Mouse (Mus musculus): ENCODE measurements at regions not wholly inside any gene's neighbourhood (a gene's known extent, or its start where the extent isn't known, plus 50 kb on each side); places are given as distances from the start of the nearest gene placed in this dataset.
A peak's percentile ranks its signal among the peaks of the same experiment; 100 is the strongest.

DNA sequence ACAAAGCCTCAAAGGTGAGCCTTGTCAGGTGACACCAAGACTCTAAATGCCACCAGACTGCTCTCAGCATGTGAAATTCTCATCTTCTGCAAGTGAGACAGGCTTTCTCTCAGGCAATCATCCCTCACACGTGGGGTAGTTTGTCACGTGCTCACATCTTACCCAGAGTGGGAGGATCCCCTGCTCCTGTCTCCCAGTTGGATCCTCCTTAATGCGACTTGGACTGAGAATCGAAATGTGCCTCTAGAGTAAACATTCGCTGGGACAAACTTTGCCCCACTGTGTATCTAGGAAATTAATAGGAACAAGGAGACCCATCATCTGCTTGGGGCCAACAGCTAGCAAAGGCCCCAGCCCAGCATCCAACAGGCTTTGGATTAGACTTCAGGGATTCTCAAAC is 94.5 kb upstream of the Zfp703 start:
- H3K4me3 ChIP-seq: no peak overlapping the region
- H3K27ac ChIP-seq: no peak overlapping the region
- H3K36me3 ChIP-seq: no peaks in the 10 kb centered on the region
- H3K4me1 ChIP-seq (replicated peaks): peaks cover 21% of the 10 kb centered on the region; the same call in 1 of the 2 replicates
- no peaks in the 10 kb centered on the region for H3K9me3 ChIP-seq
- 0 out of 2 replicates have a peak, but pooled peaks cover 4% of the 10 kb centered on the region for H3K27me3 ChIP-seq (ENCODE audit: insufficient read depth, poor library complexity, severe bottlenecking)
- WGBS: 82% methylated on average over 5 of the region's 5 CpGs
- DNase-seq (ENCODE audit: low spot score): no peak

DNA sequence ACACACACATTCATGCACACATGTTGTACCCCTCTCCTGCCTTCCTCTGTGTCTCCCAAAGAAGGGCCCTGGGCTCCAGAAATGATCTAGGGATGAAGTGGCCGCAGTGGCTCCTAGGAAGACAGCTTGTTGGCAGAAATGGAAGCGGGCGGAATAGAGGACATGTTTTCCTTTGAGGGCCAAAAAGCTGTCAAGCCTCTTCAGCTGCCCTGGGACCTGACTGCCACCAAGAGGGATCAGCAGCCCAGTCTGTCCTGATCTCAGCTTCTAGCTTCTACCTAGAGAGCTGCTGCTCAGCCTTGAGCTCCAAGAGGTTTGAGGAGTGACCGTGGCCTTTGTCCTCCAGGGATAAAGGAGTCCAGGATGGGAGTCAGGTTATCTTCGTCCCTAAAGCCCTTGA is 93.8 kb upstream of the Zfp703 start:
- Histone ChIP-seq H3K9me3 (no peaks in the 10 kb centered on the region), H3K36me3 (no peaks in the 10 kb centered on the region), H3K4me1 (replicated peaks) (peaks cover 24% of the 10 kb centered on the region; the same call in 1 of the 2 replicates), H3K27me3 (ENCODE audit: insufficient read depth, poor library complexity, severe bottlenecking) (0 out of 2 replicates have a peak, but pooled peaks cover 4% of the 10 kb centered on the region), H3K27ac (peak overlapping the region; percentile 35; the same call in 1 of the 2 replicates), H3K4me3 (no peak overlapping the region)
- DNase-seq (ENCODE audit: low spot score): no peak
- 87% methylated on average over 5 of the region's 5 CpGs for WGBS

DNA sequence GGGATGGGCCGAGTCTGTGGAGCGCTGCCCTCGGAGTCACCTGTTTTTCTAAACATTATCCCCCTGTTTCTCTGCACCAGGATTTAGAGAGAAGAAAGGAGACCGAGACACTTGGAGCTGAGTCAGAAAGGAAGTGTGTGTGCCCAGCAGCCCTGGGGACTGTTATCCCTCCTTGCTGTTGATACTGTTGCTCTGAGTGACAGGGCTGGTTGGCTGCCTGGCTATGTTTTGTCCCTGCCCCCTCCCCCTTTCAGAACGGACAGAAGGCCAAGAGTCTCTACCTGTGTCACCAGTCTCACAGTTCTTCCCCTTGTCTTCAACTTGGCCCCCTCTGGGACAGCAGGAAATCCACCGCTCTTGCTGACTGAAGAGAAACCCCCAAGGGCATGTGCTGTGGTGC is 93.4 kb upstream of the Zfp703 start:
- H3K4me3 ChIP-seq: no peak overlapping the region
- H3K27ac ChIP-seq: peak overlapping the region; percentile 35
- WGBS: 72% methylated on average over 6 of the region's 6 CpGs
- DNase-seq (ENCODE audit: low spot score): no peak
- H3K4me1 ChIP-seq (replicated peaks): peaks cover 26% of the 10 kb centered on the region; the same call in 1 of the 2 replicates
- no peaks in the 10 kb centered on the region for H3K36me3 ChIP-seq
- H3K9me3 ChIP-seq: no peaks in the 10 kb centered on the region
- 0 out of 2 replicates have a peak, but pooled peaks cover 4% of the 10 kb centered on the region for H3K27me3 ChIP-seq (ENCODE audit: insufficient read depth, poor library complexity, severe bottlenecking)

DNA sequence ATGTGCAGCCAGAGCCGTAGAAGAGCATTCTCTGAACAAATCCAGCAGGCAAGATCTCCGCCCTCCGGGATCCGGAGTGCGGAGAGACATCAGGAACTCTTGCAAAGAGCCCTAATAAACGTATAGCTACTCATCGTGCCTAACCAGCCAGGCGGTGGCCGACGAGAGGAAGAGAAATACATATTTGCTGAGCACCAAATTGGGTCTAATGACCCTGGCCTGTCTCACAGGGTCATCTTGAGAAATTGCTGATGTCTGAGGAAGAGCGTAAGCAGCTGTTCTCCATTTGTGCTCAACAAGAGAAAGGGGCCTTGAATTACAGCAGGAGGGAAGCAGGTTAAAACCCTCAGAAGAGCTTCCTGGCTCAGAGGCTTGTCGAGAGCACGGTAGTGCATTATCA is 92.8 kb upstream of the Zfp703 start:
- no peak for DNase-seq (ENCODE audit: low spot score)

DNA sequence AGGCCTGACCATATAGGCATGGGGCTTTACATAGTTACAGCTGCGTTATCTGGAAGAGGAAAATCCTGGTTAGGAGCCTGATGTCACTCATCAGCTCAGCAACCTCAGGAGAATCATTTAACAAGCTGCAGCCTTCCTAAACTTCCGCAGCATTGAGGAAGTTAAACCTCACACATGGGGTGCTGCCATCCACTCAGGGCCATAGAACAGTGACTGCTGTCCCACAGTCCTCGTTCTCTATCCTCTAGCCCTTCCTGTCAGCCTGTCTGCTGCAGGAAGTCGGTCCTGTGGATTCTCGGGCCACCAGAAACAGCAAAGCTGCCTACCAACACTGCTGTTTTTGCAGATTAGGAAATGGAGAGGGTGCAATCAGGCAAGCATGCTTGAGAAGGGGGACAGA is 91.8 kb upstream of the Zfp703 start:
- no peak for DNase-seq (ENCODE audit: low spot score)
- Histone ChIP-seq H3K4me3 (no peak overlapping the region), H3K4me1 (replicated peaks) (peaks cover 28% of the 10 kb centered on the region), H3K27me3 (ENCODE audit: insufficient read depth, poor library complexity, severe bottlenecking) (0 out of 2 replicates have a peak, but pooled peaks cover 4% of the 10 kb centered on the region), H3K9me3 (no peaks in the 10 kb centered on the region), H3K36me3 (no peaks in the 10 kb centered on the region), H3K27ac (no peak overlapping the region)
- 84% methylated on average over 5 of the region's 5 CpGs for WGBS

More for the DNA sequence above, 92.8 kb upstream of the Zfp703 start:
- WGBS: 81% methylated on average over 13 of the region's 13 CpGs
- 0 out of 2 replicates have a peak, but pooled peaks cover 4% of the 10 kb centered on the region for H3K27me3 ChIP-seq (ENCODE audit: insufficient read depth, poor library complexity, severe bottlenecking)
- peaks cover 28% of the 10 kb centered on the region for H3K4me1 ChIP-seq (replicated peaks)
- H3K4me3 ChIP-seq: no peak overlapping the region
- H3K27ac ChIP-seq: 0 out of 2 replicates have a peak overlapping the region, but pooled peaks have one; percentile 35
- no peaks in the 10 kb centered on the region for H3K36me3 ChIP-seq
- H3K9me3 ChIP-seq: no peaks in the 10 kb centered on the region

DNA sequence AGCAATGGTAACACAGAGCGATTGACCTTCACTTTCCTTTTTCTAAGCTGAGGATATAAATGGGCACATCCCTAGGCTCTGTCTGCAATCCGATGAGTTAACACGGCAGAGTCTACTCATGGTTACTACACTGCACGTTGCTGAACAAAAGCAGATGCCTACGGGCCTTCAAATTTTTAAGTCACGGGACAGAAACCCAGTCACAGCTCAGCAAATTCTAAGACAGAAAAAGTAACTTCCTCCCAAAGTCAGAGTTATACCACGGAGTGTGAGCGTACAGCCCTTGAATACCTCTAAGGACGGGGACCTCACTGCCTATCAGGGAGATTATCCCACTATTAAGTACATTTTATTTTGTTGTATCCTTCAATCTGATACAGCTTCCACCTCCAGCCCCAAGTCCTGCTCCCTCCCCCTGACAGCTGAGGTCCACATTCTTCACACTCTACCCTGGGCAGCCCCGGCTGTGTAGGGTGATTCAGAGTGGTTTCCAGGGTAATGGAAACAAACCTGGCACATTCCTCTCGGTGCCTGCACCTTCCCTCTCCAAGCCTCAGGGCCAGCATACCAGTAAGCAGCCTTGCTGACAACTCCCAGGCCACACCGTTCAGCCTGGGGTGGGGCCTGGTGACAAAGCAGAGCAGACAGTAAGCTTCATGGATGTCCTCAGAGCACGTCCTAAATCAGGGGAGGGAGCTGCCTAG is 90.2 kb upstream of the Zfp703 start:
- Histone ChIP-seq H3K9me3 (no peaks in the 10 kb centered on the region), H3K36me3 (no peaks in the 10 kb centered on the region), H3K4me3 (no peak overlapping the region), H3K27me3 (ENCODE audit: insufficient read depth, poor library complexity, severe bottlenecking) (0 out of 2 replicates have a peak, but pooled peaks cover 4% of the 10 kb centered on the region), H3K4me1 (replicated peaks) (peaks cover 32% of the 10 kb centered on the region), H3K27ac (peak overlapping the region; percentile 12; the same call in 1 of the 2 replicates)
- DNase-seq (ENCODE audit: low spot score): no peak
- WGBS: 76% methylated on average over 13 of the region's 13 CpGs

DNA sequence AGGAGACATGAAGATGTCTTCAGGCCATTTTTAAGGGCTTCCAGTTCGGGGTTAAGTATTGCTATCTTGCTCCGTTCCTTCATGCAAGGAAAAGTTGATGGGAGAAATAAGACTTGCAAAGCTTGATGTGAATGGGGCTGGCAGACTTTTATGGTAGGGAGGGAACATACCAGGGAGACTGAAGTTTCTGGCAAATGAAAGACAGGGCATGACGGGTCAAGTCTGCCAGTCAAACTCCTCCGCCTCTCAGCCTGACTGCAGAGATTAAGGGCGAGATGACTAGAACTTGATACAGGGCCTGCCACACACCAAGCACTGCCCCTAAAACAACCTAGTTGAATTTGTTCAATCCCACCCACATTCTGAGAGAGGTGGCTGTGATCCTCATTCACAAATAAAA is 89.6 kb upstream of the Zfp703 start:
- H3K9me3 ChIP-seq: no peaks in the 10 kb centered on the region
- H3K27me3 ChIP-seq (ENCODE audit: insufficient read depth, poor library complexity, severe bottlenecking): 0 out of 2 replicates have a peak, but pooled peaks cover 4% of the 10 kb centered on the region
- H3K27ac ChIP-seq: 0 out of 2 replicates have a peak overlapping the region, but pooled peaks have one; percentile 12
- no peak for DNase-seq (ENCODE audit: low spot score)
- H3K4me3 ChIP-seq: no peak overlapping the region
- H3K4me1 ChIP-seq (replicated peaks): peaks cover 38% of the 10 kb centered on the region
- WGBS: 71% methylated on average over 5 of the region's 5 CpGs
- no peaks in the 10 kb centered on the region for H3K36me3 ChIP-seq

DNA sequence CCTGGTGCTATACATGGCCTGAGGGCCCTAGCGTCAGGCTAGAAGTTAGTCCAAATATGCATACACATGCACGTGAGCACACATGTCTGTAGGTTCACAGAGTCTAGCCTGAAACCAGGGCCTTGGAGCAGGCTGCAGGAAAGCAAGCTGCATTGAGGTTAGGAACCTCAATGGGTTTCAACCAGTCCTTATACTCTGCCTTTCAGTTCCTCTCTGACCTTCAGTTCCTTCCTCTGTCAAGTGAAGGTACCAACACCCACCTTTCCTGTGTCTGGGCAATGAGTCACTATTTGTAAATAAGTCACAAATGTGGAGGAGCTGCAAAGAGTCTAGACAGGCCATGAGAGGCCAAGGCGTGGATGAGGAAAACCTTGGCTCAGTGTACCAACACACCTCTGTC is 89.1 kb upstream of the Zfp703 start:
- no peak for DNase-seq (ENCODE audit: low spot score)
- 86% methylated on average over 3 of the region's 3 CpGs for WGBS
- Histone ChIP-seq H3K9me3 (no peaks in the 10 kb centered on the region), H3K27me3 (ENCODE audit: insufficient read depth, poor library complexity, severe bottlenecking) (0 out of 2 replicates have a peak, but pooled peaks cover 4% of the 10 kb centered on the region), H3K4me3 (no peak overlapping the region), H3K36me3 (no peaks in the 10 kb centered on the region), H3K27ac (no peak overlapping the region), H3K4me1 (replicated peaks) (peaks cover 38% of the 10 kb centered on the region)

DNA sequence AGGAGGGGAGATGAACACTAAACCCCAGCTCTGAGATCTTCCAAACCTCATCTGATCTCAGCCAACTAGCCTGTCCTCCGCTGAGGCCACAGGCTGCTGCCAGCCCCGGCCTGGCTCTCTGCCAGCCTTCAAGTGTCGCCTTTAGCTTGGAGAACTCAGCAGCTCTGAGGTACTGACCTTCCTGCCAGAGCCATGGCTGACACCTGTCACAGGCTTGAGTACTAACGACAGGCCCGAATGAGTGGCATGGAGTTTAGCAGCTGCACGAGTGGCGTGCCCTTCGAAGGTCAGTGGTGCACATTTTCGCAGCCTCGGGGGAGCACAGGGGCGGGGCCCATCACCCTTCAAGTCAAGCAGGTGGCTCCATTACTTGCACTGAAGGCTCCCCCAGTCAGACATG is 85.2 kb upstream of the Zfp703 start:
- WGBS: 64% methylated on average over 11 of the region's 11 CpGs
- H3K4me3 ChIP-seq: no peak overlapping the region
- H3K4me1 ChIP-seq (replicated peaks): peaks cover 29% of the 10 kb centered on the region
- no peak overlapping the region for H3K27ac ChIP-seq
- H3K9me3 ChIP-seq: no peaks in the 10 kb centered on the region
- H3K36me3 ChIP-seq: no peaks in the 10 kb centered on the region
- H3K27me3 ChIP-seq (ENCODE audit: insufficient read depth, poor library complexity, severe bottlenecking): no peaks in the 10 kb centered on the region; the same call in none of the 2 replicates
- DNase-seq (ENCODE audit: low spot score): peak; percentile 22

DNA sequence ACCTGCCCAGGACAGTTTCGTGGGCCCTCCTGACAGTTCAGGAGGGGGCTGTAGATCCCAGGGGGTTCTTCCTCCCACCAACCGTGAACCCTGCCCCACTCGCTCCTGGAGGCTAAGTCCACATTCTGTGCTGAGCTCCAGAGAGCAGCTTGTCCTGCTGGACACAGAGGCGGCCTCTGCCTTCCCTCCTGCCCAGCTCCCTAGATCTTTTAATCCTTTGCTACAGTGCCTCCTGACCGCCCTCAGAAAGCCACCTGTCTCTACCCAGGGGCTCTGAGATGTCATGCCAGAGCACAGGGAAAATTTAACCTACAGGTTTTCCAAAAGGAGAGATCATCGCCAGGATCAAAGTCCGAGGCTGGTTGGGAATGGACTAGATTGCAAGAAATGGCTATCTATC is 84.7 kb upstream of the Zfp703 start:
- DNase-seq (ENCODE audit: low spot score): no peak
- Histone ChIP-seq H3K4me3 (no peak overlapping the region), H3K9me3 (no peaks in the 10 kb centered on the region), H3K4me1 (replicated peaks) (peaks cover 24% of the 10 kb centered on the region), H3K27me3 (ENCODE audit: insufficient read depth, poor library complexity, severe bottlenecking) (no peaks in the 10 kb centered on the region; the same call in none of the 2 replicates), H3K36me3 (no peaks in the 10 kb centered on the region), H3K27ac (peak overlapping the region; percentile 64; the same call in 1 of the 2 replicates)
- WGBS: 62% methylated on average over 7 of the region's 7 CpGs

DNA sequence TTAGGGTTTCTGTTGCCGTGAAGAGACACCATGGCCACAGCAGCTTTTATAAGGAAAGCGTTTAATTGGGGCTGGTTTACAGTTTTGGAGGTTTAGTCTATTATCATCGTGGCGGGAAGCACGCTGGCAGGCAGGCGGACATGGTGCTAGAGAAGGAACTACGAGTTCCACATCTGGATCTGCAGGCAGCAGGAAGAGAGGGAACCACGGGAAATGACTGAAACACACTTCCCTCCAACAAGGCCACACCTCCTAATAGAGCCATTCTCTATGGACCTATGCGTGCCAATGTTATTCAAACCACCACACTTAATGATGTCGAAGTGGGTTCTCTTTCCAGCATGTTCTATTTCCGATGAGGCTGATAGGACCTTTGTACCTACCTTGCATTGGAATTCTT is 81.3 kb upstream of the Zfp703 start:
- H3K36me3 ChIP-seq: no peaks in the 10 kb centered on the region
- peaks cover 10% of the 10 kb centered on the region for H3K4me1 ChIP-seq (replicated peaks)
- 90% methylated on average over 11 of the region's 11 CpGs for WGBS
- no peak overlapping the region for H3K27ac ChIP-seq
- H3K4me3 ChIP-seq: no peak overlapping the region
- DNase-seq (ENCODE audit: low spot score): no peak
- no peaks in the 10 kb centered on the region; the same call in none of the 2 replicates for H3K27me3 ChIP-seq (ENCODE audit: insufficient read depth, poor library complexity, severe bottlenecking)
- H3K9me3 ChIP-seq: no peaks in the 10 kb centered on the region

DNA sequence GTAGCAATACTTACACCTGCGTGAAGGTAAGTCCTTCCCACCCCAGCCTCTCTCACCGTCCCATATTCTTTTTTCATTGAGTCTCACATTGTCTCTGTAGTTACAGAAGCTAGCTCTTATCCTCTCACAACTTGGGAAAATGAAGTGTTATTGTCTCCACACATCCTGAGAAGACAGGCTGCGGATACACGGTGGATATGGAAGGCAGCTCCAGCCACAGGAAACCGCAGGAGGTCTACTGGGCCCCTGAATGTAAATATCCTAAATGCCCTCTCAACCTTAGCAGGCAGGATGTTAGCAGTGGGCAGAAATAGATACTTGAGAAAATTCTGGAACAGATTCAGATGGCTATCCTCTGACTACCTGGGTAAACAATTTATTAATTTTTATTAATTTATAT is 73.8 kb upstream of the Zfp703 start:
- H3K4me3 ChIP-seq: no peak overlapping the region
- H3K27ac ChIP-seq: no peak overlapping the region
- 76% methylated on average over 5 of the region's 5 CpGs for WGBS
- DNase-seq (ENCODE audit: low spot score): no peak
- no peaks in the 10 kb centered on the region for H3K27me3 ChIP-seq (ENCODE audit: insufficient read depth, poor library complexity, severe bottlenecking)
- H3K9me3 ChIP-seq: no peaks in the 10 kb centered on the region
- H3K4me1 ChIP-seq (replicated peaks): no peaks in the 10 kb centered on the region
- H3K36me3 ChIP-seq: no peaks in the 10 kb centered on the region

DNA sequence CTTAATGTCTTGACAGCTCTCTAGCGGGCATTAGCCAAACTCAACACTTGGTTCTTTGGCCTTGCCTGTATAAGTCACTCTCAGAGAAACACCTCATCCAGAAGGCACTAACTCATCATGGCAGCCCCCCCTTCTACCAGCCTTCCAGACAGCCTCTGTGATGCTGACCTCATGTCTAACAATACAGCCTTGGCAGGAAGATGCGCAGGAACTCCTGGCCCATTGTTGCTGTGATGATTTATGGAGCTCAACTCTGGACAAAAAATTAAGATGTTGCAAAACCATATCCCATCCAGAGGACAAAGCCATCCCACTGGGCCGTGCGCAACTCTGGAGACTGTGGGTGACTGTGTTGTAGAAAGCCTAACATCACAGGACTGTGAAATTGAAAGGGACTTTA is 70.9 kb upstream of the Zfp703 start:
- no peaks in the 10 kb centered on the region for H3K9me3 ChIP-seq
- H3K36me3 ChIP-seq: no peaks in the 10 kb centered on the region
- no peak overlapping the region for H3K27ac ChIP-seq
- no peak for DNase-seq (ENCODE audit: low spot score)
- no peak overlapping the region for H3K4me3 ChIP-seq
- no peaks in the 10 kb centered on the region for H3K4me1 ChIP-seq (replicated peaks)
- H3K27me3 ChIP-seq (ENCODE audit: insufficient read depth, poor library complexity, severe bottlenecking): no peaks in the 10 kb centered on the region
- 89% methylated on average over 4 of the region's 4 CpGs for WGBS

Measured in hindbrain, embryonic 10.5 days (tissue).